In the genomic region with DNA sequence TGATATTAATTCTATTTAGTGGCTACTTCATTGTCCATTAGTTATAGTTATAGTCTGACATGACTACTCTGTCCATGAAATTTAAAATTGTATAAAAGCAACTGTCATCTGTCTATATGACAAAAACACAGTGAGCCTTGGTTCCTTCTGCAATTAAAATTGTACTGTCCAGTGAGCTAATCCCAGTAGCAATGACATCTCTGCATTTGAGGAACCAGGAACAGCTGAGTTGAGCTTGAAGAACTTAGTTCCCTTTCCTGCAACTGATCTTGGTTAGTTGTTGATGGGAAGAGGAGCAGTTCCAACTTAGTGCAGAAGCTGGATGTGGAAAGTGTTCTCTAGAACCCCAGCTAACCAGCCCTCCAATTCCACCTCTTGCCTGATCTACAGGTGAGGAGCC, we compare ENCODE assay signal across 28 mouse cellular contexts. TPM values are rescaled to one million over a fixed set of nuclear protein-coding genes. Genes with fewer than 3 reads are reported as not detected.
DNase-seq lines count a peak whose midpoint lies in the region; ATAC-seq and TF ChIP-seq lines count a peak whose summit lies in the region.
"Had no signal": no experiment of that assay in that cellular context is flagged by ENCODE, and none has a peak within 500 bp of the region (broad histone marks: within the 10 kb centered on the region; RNA-seq: fewer than 3 reads in every experiment).

No protein-coding gene starts in this region.

- no peak for TF ChIP-seq CTCF in thymus, adult 2 months (IDR thresholded peaks at IDR 0.05; ENCODE audit: borderline replicate concordance, control insufficient read depth, extremely low read depth, insufficient read depth, low read length, poor library complexity)

- H3K27me3 ChIP-seq in thymus, adult 2 months (ENCODE audit: control insufficient read depth, insufficient read depth, low read length): no peaks in the 10 kb centered on the region
- no peaks in the 10 kb centered on the region for H3K27me3 ChIP-seq in hindbrain, embryonic 16.5 days (replicated peaks; ENCODE audit: control insufficient read depth, insufficient read depth, low read length)
- H3K27me3 ChIP-seq: hindbrain, embryonic 12.5 days; hindbrain, embryonic 15.5 days had no signal

- H3K27ac ChIP-seq in thymus, adult 2 months (ENCODE audit: control insufficient read depth, insufficient read depth, low read length): no peak overlapping the region
- no peak overlapping the region for H3K27ac ChIP-seq in hindbrain, embryonic 16.5 days (ENCODE audit: low read depth, low read length)
- H3K27ac ChIP-seq: embryonic facial prominence, embryonic 10.5 days; embryonic facial prominence, embryonic 13.5 days; gastrocnemius, adult 2 months; heart, embryonic 10.5 days; heart, embryonic 13.5 days; hindbrain, embryonic 12.5 days; hindbrain, embryonic 15.5 days had no signal

- no peaks in the 10 kb centered on the region for H3K4me1 ChIP-seq in thymus, adult 2 months (replicated peaks; ENCODE audit: control insufficient read depth, insufficient read depth, low read length)
- peaks cover 9% of the 10 kb centered on the region for H3K4me1 ChIP-seq in hindbrain, embryonic 16.5 days (ENCODE audit: control insufficient read depth, insufficient read depth, low read depth, low read length)

- H3K36me3 ChIP-seq in thymus, adult 2 months (ENCODE audit: control insufficient read depth, insufficient read depth, low read length): no peaks in the 10 kb centered on the region
- no peaks in the 10 kb centered on the region for H3K36me3 ChIP-seq in hindbrain, embryonic 16.5 days (ENCODE audit: control insufficient read depth, insufficient read depth, low read length)
- H3K36me3 ChIP-seq: embryonic facial prominence, embryonic 10.5 days; embryonic facial prominence, embryonic 13.5 days; heart, embryonic 10.5 days; heart, embryonic 13.5 days; hindbrain, embryonic 12.5 days; hindbrain, embryonic 15.5 days had no signal

- H3K4me3 ChIP-seq in thymus, adult 2 months (ENCODE audit: control insufficient read depth, insufficient read depth, low read length): no peak overlapping the region
- H3K4me3 ChIP-seq in hindbrain, embryonic 16.5 days (ENCODE audit: low read length): no peak overlapping the region
- H3K4me3 ChIP-seq: embryonic facial prominence, embryonic 10.5 days; embryonic facial prominence, embryonic 13.5 days; erythroblast, embryonic 14.5 days; gastrocnemius, adult 2 months; heart, embryonic 10.5 days; heart, embryonic 13.5 days; hindbrain, embryonic 12.5 days; hindbrain, embryonic 15.5 days had no signal

- H3K9me3 ChIP-seq in hindbrain, embryonic 16.5 days (ENCODE audit: control insufficient read depth, low read length): no peaks in the 10 kb centered on the region
- H3K9me3 ChIP-seq: embryonic facial prominence, embryonic 10.5 days; embryonic facial prominence, embryonic 13.5 days; heart, embryonic 10.5 days; heart, embryonic 13.5 days; hindbrain, embryonic 12.5 days; hindbrain, embryonic 15.5 days had no signal

- no peak overlapping the region for H3K9ac ChIP-seq in hindbrain, embryonic 16.5 days (ENCODE audit: low read depth, low read length)
- H3K9ac ChIP-seq: embryonic facial prominence, embryonic 13.5 days; forebrain, postnatal 0 days; heart, embryonic 13.5 days; hindbrain, embryonic 12.5 days; hindbrain, embryonic 15.5 days had no signal

- no peak for TF ChIP-seq POLR2A in thymus, adult 2 months (IDR thresholded peaks at IDR 0.05; ENCODE audit: control insufficient read depth, extremely low read depth, insufficient read depth, low read length, poor library complexity)

- peak; percentile 85 for ATAC-seq in granulocyte monocyte progenitor cell, adult 5-6 weeks (replicated peaks; ENCODE audit: poor library complexity, severe bottlenecking)
- ATAC-seq in megakaryocyte progenitor cell, adult 5-6 weeks (replicated peaks; ENCODE audit: poor library complexity): peak; percentile 88
- no peak for ATAC-seq in hindbrain, embryonic 16.5 days
- ATAC-seq: activated CD4-positive, CD25-positive, alpha-beta regulatory T cell, adult 4 months; forebrain, embryonic 14.5 days; forebrain, postnatal 0 days had no signal

- H3K4me2 ChIP-seq in hindbrain, embryonic 16.5 days (ENCODE audit: low read length): no peak overlapping the region
- H3K4me2 ChIP-seq: embryonic facial prominence, embryonic 13.5 days; heart, embryonic 13.5 days; hindbrain, embryonic 12.5 days; hindbrain, embryonic 15.5 days had no signal

- intact Hi-C loops in heart, postnatal 36 days (cut with DNase I): no loop called here

- peak; percentile 8 for DNase-seq in heart, adult 8-10 months (ENCODE audit: low spot score)
- DNase-seq in heart, postnatal 36 days: no peak
- no peak for DNase-seq in thymus, adult 2 months
- no peak for DNase-seq in lung, postnatal 14 days
- DNase-seq: adrenal gland, adult 8-10 months; adrenal gland, postnatal 25 days; cerebellum, adult 2 months; cerebellum, adult 9-11 months; cerebellum, postnatal 25 days; embryo, embryonic 11 days; forebrain, postnatal 0 days; gastrocnemius, adult 2 months; gastrocnemius, postnatal 14 days; heart, postnatal 14 days had no signal

RNA-seq across cellular contexts. Expression of a gene that starts 4.8 kb away (rescaled TPM):
- total RNA-seq in heart, adult 8-10 months (2022): not detected
- total RNA-seq in heart, postnatal 36 days (2021): not detected
- not detected in 2 replicates for total RNA-seq in granulocyte monocyte progenitor cell, adult 5-6 weeks (2014; fragmentation: Nextera tagmentation)
- not detected in 2 replicates for total RNA-seq in granulocyte monocyte progenitor cell, adult 5-6 weeks (2017)
- total RNA-seq in megakaryocyte progenitor cell, adult 5-6 weeks (2015): not detected in 2 replicates
- total RNA-seq in megakaryocyte progenitor cell, adult 5-6 weeks (2017): not detected in 2 replicates
- polyA plus RNA-seq in thymus, adult 2 months (2012; rRNA removed): 0.07 and 0.08 TPM in 2 replicates
- 0.50 and 1.1 TPM in 2 replicates for polyA plus RNA-seq in hindbrain, embryonic 16.5 days (2015; fragmentation: Nextera tagmentation; extraction: Ambion mirVana)
- total RNA-seq: adrenal gland, postnatal 25 days; gastrocnemius, adult 2 months; heart, adult 18-20 months; heart, postnatal 14 days; hematopoietic stem cell, adult 5-6 weeks had no signal
- polyA plus RNA-seq: activated CD4-positive, CD25-positive, alpha-beta regulatory T cell, adult 4 months had no signal
